Mouse (Mus musculus) neural tube, embryonic 14.5 days (tissue): Measurements from ENCODE around the gene Aven. TPM values are rescaled to one million over a fixed set of nuclear protein-coding genes. Genes with fewer than 3 reads are reported as not detected.
A peak's percentile ranks its signal among the peaks of the same experiment; 100 is the strongest.

Experiments
- ATAC-seq: fragments of 200-750 bp; cut with Nextera tagmentation; 2 replicates; pipeline ENCODE4 v1.8.0; 2017; ENCODE audit warnings: low read depth, mild to moderate bottlenecking, moderate TSS enrichment, moderate library complexity
- H3K27ac ChIP-seq: fragments of 300-500 bp; sonication (generic); 2 replicates; pipeline ENCODE4 v1.5.1; 2014; ENCODE audit warnings: low read depth, mild to moderate bottlenecking, control low read depth, low read length, moderate library complexity, mixed read lengths
- H3K27me3 ChIP-seq: fragments of 300-500 bp; sonication (generic); 2 replicates; pipeline ENCODE4 v1.6.1; 2014; ENCODE audit warnings: low read length; ENCODE audit not compliant: control insufficient read depth, insufficient read depth
- H3K36me3 ChIP-seq: fragments of 300-500 bp; sonication (generic); 2 replicates; pipeline ENCODE4 v1.6.1; 2014; ENCODE audit warnings: low read length, mixed read lengths; ENCODE audit not compliant: control insufficient read depth, insufficient read depth
- H3K4me1 ChIP-seq: fragments of 300-500 bp; sonication (generic); 2 replicates; pipeline ENCODE4 v1.6.1; 2014; ENCODE audit warnings: low read length; ENCODE audit not compliant: control insufficient read depth, insufficient read depth
- H3K4me2 ChIP-seq: fragments of 300-500 bp; sonication (generic); 2 replicates; pipeline ENCODE4 v1.6.1; 2014; ENCODE audit warnings: mild to moderate bottlenecking, low read depth, low read length, control low read depth
- H3K4me3 ChIP-seq: fragments of 300-500 bp; sonication (generic); 2 replicates; pipeline ENCODE4 v1.5.1; 2014; ENCODE audit warnings: low read depth, low read length, control low read depth, mixed read lengths
- H3K9ac ChIP-seq: fragments of 300-500 bp; sonication (generic); replicated peaks from 2 replicates; pipeline ENCODE4 v1.6.1; 2014; ENCODE audit warnings: low read depth, mild to moderate bottlenecking, control low read depth, low read length, mixed read lengths
- H3K9me3 ChIP-seq: fragments of 300-500 bp; sonication (generic); 2 replicates; pipeline ENCODE4 v1.6.1; 2016; ENCODE audit warnings: low read length; ENCODE audit not compliant: control insufficient read depth
- WGBS: fragments of 180-500 bp; shearing (Covaris S2); extraction: QIAGEN DNeasy Blood & Tissue Kit; methylation state at CpG from one replicate; pipeline ENCODE4 v1.1.7; 2014; 5-methylcytosine and 5-hydroxymethylcytosine counted together
- polyA plus RNA-seq: library from polyadenylated mRNA; unstranded; fragments of >200 nt; fragmentation: Nextera tagmentation; extraction: Ambion mirVana; gene quantifications from 2 replicates; pipeline ENCODE4 v1.2.1, GENCODE M21; 2014

Gene Aven
- polyA plus RNA-seq, 1 experiment from 2014 or later, result 3.3 TPM

- no peaks in the 10 kb centered on the region for H3K27me3 ChIP-seq
- no peak overlapping the region for H3K9ac ChIP-seq
- H3K36me3 ChIP-seq, result no peaks in the 10 kb centered on the region
- H3K4me1 ChIP-seq, result no peaks in the 10 kb centered on the region
- no peak overlapping the region for H3K4me2 ChIP-seq
- no peak overlapping the region for H3K27ac ChIP-seq
- no peak overlapping the region for H3K4me3 ChIP-seq
- WGBS, result 65% methylated on average over 4 of the region's 4 CpGs
- no peaks in the 10 kb centered on the region for H3K9me3 ChIP-seq
- ATAC-seq, result peak; percentile 78
These were observed 73.7 kb downstream of the Aven start for GRCm38 (mm10) chr2:112566290-112567085.

- H3K4me3 ChIP-seq, result no peak overlapping the region
- H3K36me3 ChIP-seq, result no peaks in the 10 kb centered on the region
- no peaks in the 10 kb centered on the region for H3K4me1 ChIP-seq
- no peak overlapping the region for H3K4me2 ChIP-seq
- H3K9ac ChIP-seq, result no peak overlapping the region
- H3K27me3 ChIP-seq, result no peaks in the 10 kb centered on the region
- H3K9me3 ChIP-seq, result no peaks in the 10 kb centered on the region
- H3K27ac ChIP-seq, result no peak overlapping the region
- WGBS, result 91% methylated on average over 4 of the region's 4 CpGs
- no peak for ATAC-seq
These were observed 75.0 kb downstream of the Aven start for GRCm38 (mm10) chr2:112567786-112568185.

GRCm38 (mm10) chr2:112590985-112591384 lies 98.2 kb downstream of the Aven start:
- Histone ChIP-seq H3K9me3 (no peaks in the 10 kb centered on the region), H3K27ac (no peak overlapping the region), H3K9ac (no peak overlapping the region), H3K36me3 (no peaks in the 10 kb centered on the region), H3K4me3 (no peak overlapping the region), H3K4me1 (no peaks in the 10 kb centered on the region), H3K27me3 (no peaks in the 10 kb centered on the region), H3K4me2 (no peak overlapping the region)
- WGBS, result 79% methylated on average over 7 of the region's 7 CpGs
- no peak for ATAC-seq

- Histone ChIP-seq H3K4me1 (no peaks in the 10 kb centered on the region), H3K4me3 (no peak overlapping the region), H3K27me3 (no peaks in the 10 kb centered on the region), H3K9me3 (no peaks in the 10 kb centered on the region), H3K9ac (no peak overlapping the region), H3K36me3 (no peaks in the 10 kb centered on the region), H3K27ac (no peak overlapping the region), H3K4me2 (no peak overlapping the region)
- 29% methylated on average over 6 of the region's 6 CpGs for whole genome bisulfite sequencing
- peak; percentile 54; the same call in 1 of the 2 replicates for ATAC-seq
These were observed 98.7 kb downstream of the Aven start for GRCm38 (mm10) chr2:112591451-112591871.

- Histone ChIP-seq H3K4me1 (no peaks in the 10 kb centered on the region), H3K4me2 (no peak overlapping the region), H3K4me3 (no peak overlapping the region), H3K9ac (no peak overlapping the region), H3K36me3 (no peaks in the 10 kb centered on the region), H3K27me3 (no peaks in the 10 kb centered on the region), H3K9me3 (no peaks in the 10 kb centered on the region), H3K27ac (no peak overlapping the region)
- no peak for ATAC-seq
- 73% methylated on average over 2 of the region's 2 CpGs for WGBS
These were observed 100.6 kb downstream of the Aven start for GRCm38 (mm10) chr2:112593322-112593721.

- no peaks in the 10 kb centered on the region for H3K4me1 ChIP-seq
- no peak overlapping the region for H3K9ac ChIP-seq
- H3K27ac ChIP-seq, result no peak overlapping the region
- no peaks in the 10 kb centered on the region for H3K36me3 ChIP-seq
- no peak overlapping the region for H3K4me3 ChIP-seq
- H3K4me2 ChIP-seq, result no peak overlapping the region
- no peaks in the 10 kb centered on the region for H3K27me3 ChIP-seq
- no peaks in the 10 kb centered on the region for H3K9me3 ChIP-seq
- 97% methylated on average over 2 of the region's 2 CpGs for WGBS
- no peak for ATAC-seq
These were observed 101.0 kb downstream of the Aven start for GRCm38 (mm10) chr2:112593781-112594180.

- H3K4me2 ChIP-seq, result no peak overlapping the region
- no peaks in the 10 kb centered on the region for H3K27me3 ChIP-seq
- no peak overlapping the region for H3K27ac ChIP-seq
- H3K9me3 ChIP-seq, result no peaks in the 10 kb centered on the region
- no peak overlapping the region for H3K4me3 ChIP-seq
- H3K4me1 ChIP-seq, result no peaks in the 10 kb centered on the region
- no peak overlapping the region for H3K9ac ChIP-seq
- H3K36me3 ChIP-seq, result no peaks in the 10 kb centered on the region
- WGBS, result 83% methylated on average over 3 of the region's 3 CpGs
- ATAC-seq, result no peak
These were observed 103.0 kb downstream of the Aven start for GRCm38 (mm10) chr2:112595807-112596206.

- no peak for ATAC-seq
- Histone ChIP-seq H3K4me3 (no peak overlapping the region), H3K9me3 (no peaks in the 10 kb centered on the region), H3K27me3 (no peaks in the 10 kb centered on the region), H3K4me1 (no peaks in the 10 kb centered on the region), H3K36me3 (no peaks in the 10 kb centered on the region), H3K9ac (no peak overlapping the region), H3K4me2 (no peak overlapping the region), H3K27ac (no peak overlapping the region)
- 83% methylated on average over 5 of the region's 5 CpGs for whole genome bisulfite sequencing
These were observed 103.7 kb downstream of the Aven start for GRCm38 (mm10) chr2:112596415-112596814.

- ATAC-seq, result no peak
These were observed 104.3 kb downstream of the Aven start for GRCm38 (mm10) chr2:112597064-112597463.

More at GRCm38 (mm10) chr2:112597064-112597463, 104.3 kb downstream of the Aven start:
- no peak overlapping the region for H3K27ac ChIP-seq
- H3K36me3 ChIP-seq, result no peaks in the 10 kb centered on the region
- H3K4me1 ChIP-seq, result no peaks in the 10 kb centered on the region
- no peak overlapping the region for H3K4me2 ChIP-seq
- H3K27me3 ChIP-seq, result no peaks in the 10 kb centered on the region
- no peaks in the 10 kb centered on the region for H3K9me3 ChIP-seq
- H3K4me3 ChIP-seq, result no peak overlapping the region
- WGBS, result 74% methylated on average over 1 of the region's 1 CpGs
- H3K9ac ChIP-seq, result no peak overlapping the region
